Mouse (Mus musculus): Measurements from ENCODE around the gene Rhbdd2.

- TF ChIP-seq ZNF384 (IDR thresholded peaks at IDR 0.05; ENCODE audit: low read depth, low read length): no peak
- TF ChIP-seq ZC3H11A (IDR thresholded peaks at IDR 0.05; ENCODE audit: borderline replicate concordance, low read depth, low read length): no peak
- no peak for TF ChIP-seq MAFK (IDR thresholded peaks at IDR 0.05; ENCODE audit: insufficient read depth, low read depth, low read length)
- TF ChIP-seq HCFC1 (IDR thresholded peaks at IDR 0.05; ENCODE audit: borderline replicate concordance, insufficient read depth, low read length): no peak
- no peak for TF ChIP-seq CHD2 (IDR thresholded peaks at IDR 0.05; ENCODE audit: low read depth, low read length)
Measured at GRCm38 (mm10) chr5:135629401-135629800, 3.0 kb upstream of the Rhbdd2 start.

Measured in ES-E14 (cell line).